Mouse (Mus musculus) CH12.LX (cell line): ENCODE results near the gene Il1r1. TPM values are rescaled to one million over a fixed set of nuclear protein-coding genes. Genes with fewer than 3 reads are reported as not detected.

Experiments used
- DNase-seq: peaks from one replicate; pipeline ENCODE4 v3.0.0-alpha.2; 2013; ENCODE audit errors: extremely low read depth
- H3K27ac ChIP-seq: 2 replicates; pipeline ENCODE4 v1.5.1; 2012; ENCODE audit warnings: low read depth, mild to moderate bottlenecking, control low read depth, moderate library complexity; ENCODE audit not compliant: insufficient read depth
- H3K27me3 ChIP-seq: replicated peaks from 2 replicates; pipeline ENCODE3; 2012; ENCODE audit warnings: inconsistent platforms
- H3K36me3 ChIP-seq, 2 experiments: replicated peaks in 1 of 2; 2 replicates each; pipeline versions ENCODE3 to v1.6.1; 2012; ENCODE audit warnings: inconsistent platforms in 1 of 2, low read length in 1 of 2, mild to moderate bottlenecking in 1 of 2, mixed read lengths in 1 of 2, moderate library complexity in 1 of 2; ENCODE audit not compliant: control insufficient read depth in 1 of 2, insufficient read depth in 1 of 2
- H3K4me1 ChIP-seq, 2 experiments: 2 replicates each; pipeline ENCODE4 v1.6.1; 2012; ENCODE audit warnings: inconsistent platforms in 1 of 2, moderate library complexity in 1 of 2; ENCODE audit not compliant: insufficient read depth in 2 of 2, control insufficient read depth in 1 of 2
- H3K4me2 ChIP-seq: 2 replicates; pipeline ENCODE4 v1.6.1; 2012; ENCODE audit warnings: low read depth, mild to moderate bottlenecking, control low read depth; ENCODE audit not compliant: poor library complexity, insufficient read depth, severe bottlenecking
- H3K4me3 ChIP-seq, 3 experiments: fragments of 150-350 bp in 1 of 3; sonication (generic) in 1 of 3; replicated peaks in 1 of 3; 2 replicates each; pipeline versions ENCODE3 to v1.5.1; 2011 to 2012; ENCODE audit warnings: low read depth in 2 of 3, low read length in 2 of 3, mild to moderate bottlenecking in 2 of 3, moderate library complexity in 2 of 3, control low read depth in 1 of 3, improper control_type of control experiment in 1 of 3, inconsistent platforms in 1 of 3, mixed read lengths in 1 of 3; ENCODE audit not compliant: poor library complexity in 1 of 3
- H3K79me2 ChIP-seq: replicated peaks from 2 replicates; pipeline ENCODE4 v1.6.1; 2012; ENCODE audit warnings: mild to moderate bottlenecking, moderate library complexity; ENCODE audit not compliant: control insufficient read depth, poor library complexity, insufficient read depth, severe bottlenecking; ENCODE audit errors: extremely low read depth
- H3K9ac ChIP-seq: 2 replicates; pipeline ENCODE4 v1.6.1; 2012; ENCODE audit warnings: low read depth, mild to moderate bottlenecking, control low read depth, moderate library complexity; ENCODE audit not compliant: insufficient read depth
- H3K9me3 ChIP-seq: replicated peaks from 2 replicates; pipeline ENCODE3; 2012; ENCODE audit warnings: low read length, inconsistent platforms, mixed read lengths
- BHLHE40 ChIP-seq: IDR thresholded peaks from 2 replicates; pipeline ENCODE4 v1.6.1; 2011; ENCODE audit warnings: mild to moderate bottlenecking, low read depth, low read length, improper control_type of control experiment
- CHD1 ChIP-seq: IDR thresholded peaks from 2 replicates; pipeline ENCODE4 v1.6.1; 2012; ENCODE audit warnings: low read depth, low read length, improper control_type of control experiment, inconsistent platforms
- CHD2 ChIP-seq: IDR thresholded peaks from 2 replicates; pipeline ENCODE4 v1.6.1; 2011; ENCODE audit warnings: low read length, improper control_type of control experiment
- E2F4 ChIP-seq: IDR thresholded peaks from 2 replicates; pipeline ENCODE4 v1.6.1; 2011; ENCODE audit warnings: low read depth, low read length, improper control_type of control experiment; ENCODE audit not compliant: insufficient replicate concordance
- ELF1 ChIP-seq: IDR thresholded peaks from 2 replicates; pipeline ENCODE4 v1.6.1; 2014; ENCODE audit warnings: low read depth, mild to moderate bottlenecking, inconsistent platforms, low read length, improper control_type of control experiment
- EP300 ChIP-seq: IDR thresholded peaks from 2 replicates; pipeline ENCODE4 v1.6.1; 2011; ENCODE audit warnings: low read length, improper control_type of control experiment
- ETS1 ChIP-seq: conservative IDR thresholded peaks from 2 replicates; pipeline ENCODE4 v1.6.1; 2012; ENCODE audit warnings: low read depth, mild to moderate bottlenecking, inconsistent platforms, low read length, improper control_type of control experiment, moderate library complexity
- JUN ChIP-seq: IDR thresholded peaks from 2 replicates; pipeline ENCODE4 v1.6.1; 2011; ENCODE audit warnings: low read depth, mild to moderate bottlenecking, low read length, improper control_type of control experiment, moderate library complexity; ENCODE audit not compliant: insufficient read depth
- KAT2A ChIP-seq: IDR thresholded peaks from 2 replicates; pipeline ENCODE4 v1.6.1; 2012; ENCODE audit warnings: low read length, improper control_type of control experiment, inconsistent platforms; ENCODE audit not compliant: insufficient replicate concordance
- MXI1 ChIP-seq: IDR thresholded peaks from 2 replicates; pipeline ENCODE4 v1.6.1; 2011; ENCODE audit warnings: mild to moderate bottlenecking, low read depth, low read length, improper control_type of control experiment
- NELFE ChIP-seq: IDR thresholded peaks from 2 replicates; pipeline ENCODE4 v1.6.1; 2011; ENCODE audit warnings: low read depth, low read length, improper control_type of control experiment
- NRF1 ChIP-seq: IDR thresholded peaks from 2 replicates; pipeline ENCODE4 v1.6.1; 2014; ENCODE audit warnings: low read depth, mild to moderate bottlenecking, inconsistent platforms, low read length, improper control_type of control experiment, moderate library complexity
- POLR2A ChIP-seq: IDR thresholded peaks from 2 replicates; pipeline ENCODE4 v1.6.1; 2011; ENCODE audit warnings: low read depth, mild to moderate bottlenecking, improper control_type of control experiment, low read length
- RAD21 ChIP-seq: IDR thresholded peaks from 2 replicates; pipeline ENCODE4 v1.6.1; 2011; ENCODE audit warnings: low read depth, mild to moderate bottlenecking, low read length, improper control_type of control experiment, moderate library complexity
- SMC3 ChIP-seq: IDR thresholded peaks from 2 replicates; pipeline ENCODE4 v1.6.1; 2011; ENCODE audit warnings: low read depth, low read length, improper control_type of control experiment
- TBP ChIP-seq: conservative IDR thresholded peaks from 2 replicates; pipeline ENCODE4 v1.6.1; 2011; ENCODE audit warnings: low read depth, low read length, improper control_type of control experiment
- ZC3H11A ChIP-seq: IDR thresholded peaks from 2 replicates; pipeline ENCODE4 v1.6.1; 2012; ENCODE audit warnings: low read depth, mild to moderate bottlenecking, inconsistent platforms, low read length, improper control_type of control experiment
- ZKSCAN1 ChIP-seq: IDR thresholded peaks from 2 replicates; pipeline ENCODE4 v1.6.1; 2012; ENCODE audit warnings: low read depth, inconsistent platforms, low read length, improper control_type of control experiment, borderline replicate concordance
- ZMIZ1 ChIP-seq: IDR thresholded peaks from 2 replicates; pipeline ENCODE4 v1.6.1; 2012; ENCODE audit warnings: low read depth, mild to moderate bottlenecking, inconsistent platforms, low read length, improper control_type of control experiment
- ZNF384 ChIP-seq: IDR thresholded peaks from 2 replicates; pipeline ENCODE4 v1.6.1; 2012; ENCODE audit warnings: low read depth, low read length, improper control_type of control experiment, inconsistent platforms
- dilution Hi-C: fragments of 300-500 bp; cut with MboI; formaldehyde crosslinking; loops from 2 replicates; pipeline ENCODE4 v1.14.3; 2020; ENCODE audit warnings: low sequenced_read_pairs; ENCODE audit not compliant: extremely low pct_unique_long_range_greater_than_20kb, extremely low pct_ligation_motif_present
- in situ Hi-C: fragments of 300-500 bp; cut with MboI; formaldehyde crosslinking; loops from 3 replicates; pipeline ENCODE4 v1.14.3; 2019; ENCODE audit warnings: low sequenced_read_pairs, low pct_ligation_motif_present, low pct_unique_long_range_greater_than_20kb, mixed read lengths
- polyA plus RNA-seq: library from polyadenylated mRNA; unstranded; fragments of >175 nt; gene quantifications from 2 replicates; pipeline ENCODE4 v1.2.1, GENCODE M21; 2012; ENCODE audit warnings: low read depth; ENCODE audit not compliant: insufficient read length
- total RNA-seq, 2 experiments: library from RNA; depleted of rRNA; stranded (reverse); fragments of 300-350 nt in 1 of 2; fragments of >200 nt in 1 of 2; gene quantifications; 2 replicates each; pipeline ENCODE4 v1.2.3; 2012 to 2014

Gene Il1r1
- total and polyA plus RNA-seq, 3 experiments, result 0.04 TPM; not detected in 2

DNA sequence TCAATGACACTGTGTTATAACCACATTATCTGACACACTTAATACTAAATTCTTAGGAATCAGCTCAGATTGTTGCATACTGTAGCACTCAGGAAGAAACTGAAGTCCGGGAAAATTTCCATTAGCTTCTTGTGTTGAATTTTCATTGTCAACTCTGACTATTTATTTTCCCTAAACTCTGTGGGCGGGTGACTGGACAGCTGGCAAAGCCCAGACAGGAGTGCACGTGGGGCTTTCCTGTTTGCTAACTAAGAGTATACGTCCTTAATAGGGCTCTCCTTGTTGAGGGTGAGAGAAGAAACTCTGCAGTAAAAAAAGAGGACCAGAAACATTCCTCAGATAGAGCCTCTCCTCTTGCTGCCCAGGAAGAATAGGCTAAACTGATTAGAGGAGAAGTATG, 3.0 kb upstream of the Il1r1 start:
- dilution Hi-C loops, result no loop called here
- no peak overlapping the region for H3K4me3 ChIP-seq
- no peak overlapping the region for H3K27ac ChIP-seq
- TF ChIP-seq BHLHE40 (no peak), CHD1 (no peak), KAT2A (no peak), NELFE (no peak), ZNF384 (no peak), ETS1 (no peak)
- TF ChIP-seq, all 38 proteins: peak for 0
- Histone ChIP-seq H3K9ac (no peak overlapping the region), H3K4me1 (no peaks in the 10 kb centered on the region), H3K9me3 (no peaks in the 10 kb centered on the region), H3K36me3 (no peaks in the 10 kb centered on the region), H3K27me3 (peaks cover 14% of the 10 kb centered on the region), H3K79me2 (no peaks in the 10 kb centered on the region), H3K4me2 (no peak overlapping the region)
- in situ Hi-C loops, result no loop called here
- DNase-seq, result no peak

DNA sequence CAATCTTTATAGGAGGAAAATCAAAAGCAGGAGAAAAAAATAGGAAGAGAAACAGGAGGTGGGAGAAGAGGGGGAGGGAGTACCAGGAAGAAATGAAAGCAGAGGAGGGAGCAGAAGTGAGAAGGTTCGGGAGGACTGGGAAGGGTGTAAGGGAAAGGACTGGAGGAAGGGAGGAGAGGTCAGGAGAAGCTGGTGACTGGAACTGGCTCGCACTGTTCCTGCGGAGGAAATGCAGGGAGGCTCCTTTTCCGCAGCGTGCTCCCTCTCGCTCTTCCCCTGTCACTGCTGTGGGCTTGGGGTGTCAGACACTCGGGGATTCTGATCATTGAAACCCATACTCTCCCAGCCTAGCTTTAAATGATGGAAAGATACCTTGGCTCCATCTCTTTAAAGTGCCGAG, 2.2 kb upstream of the Il1r1 start:
- Histone ChIP-seq H3K4me2 (no peak overlapping the region), H3K9me3 (no peaks in the 10 kb centered on the region), H3K36me3 (no peaks in the 10 kb centered on the region), H3K27ac (no peak overlapping the region), H3K9ac (no peak overlapping the region), H3K27me3 (peaks cover 14% of the 10 kb centered on the region), H3K4me1 (no peaks in the 10 kb centered on the region), H3K79me2 (no peaks in the 10 kb centered on the region), H3K4me3 (no peak overlapping the region)
- DNase-seq, result no peak
- TF ChIP-seq EP300, result no peak
- no peak for TF ChIP-seq SMC3
- in situ Hi-C loops (no loop called here), dilution Hi-C loops (no loop called here)

DNA sequence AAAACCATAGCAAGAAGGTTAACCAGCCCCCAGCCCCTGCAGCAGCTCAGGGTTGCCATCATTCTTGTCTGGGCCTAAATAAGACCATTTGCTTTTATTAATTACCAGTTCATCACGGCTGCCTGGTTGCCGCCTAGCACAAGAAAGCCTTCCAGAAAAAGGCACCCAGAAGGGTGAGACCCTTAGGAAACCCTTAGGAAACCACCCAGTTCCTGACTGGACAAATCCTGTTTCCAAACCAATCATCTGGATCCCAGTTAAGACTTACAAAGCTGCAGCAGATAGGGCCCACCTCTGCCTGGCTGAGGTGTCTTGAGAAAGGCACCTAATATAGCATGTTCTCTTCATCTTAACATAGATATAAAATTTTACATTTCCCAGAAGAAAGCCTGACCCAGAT, 1.3 kb upstream of the Il1r1 start:
- Histone ChIP-seq H3K9me3 (no peaks in the 10 kb centered on the region), H3K4me3 (no peak overlapping the region), H3K79me2 (no peaks in the 10 kb centered on the region), H3K9ac (no peak overlapping the region), H3K4me1 (no peaks in the 10 kb centered on the region), H3K27me3 (peaks cover 18% of the 10 kb centered on the region), H3K36me3 (no peaks in the 10 kb centered on the region), H3K4me2 (no peak overlapping the region), H3K27ac (no peak overlapping the region)
- DNase-seq, result no peak
- TF ChIP-seq SMC3 (no peak), ZC3H11A (no peak), ELF1 (no peak), ETS1 (no peak), MXI1 (no peak), TBP (no peak), ZNF384 (no peak), RAD21 (no peak), JUN (no peak), CHD2 (no peak), KAT2A (no peak), E2F4 (no peak), ZKSCAN1 (no peak), POLR2A (no peak), ZMIZ1 (no peak), NRF1 (no peak), EP300 (no peak)
- dilution Hi-C loops (no loop called here), in situ Hi-C loops (no loop called here)
